Mouse (Mus musculus) heart, embryonic 11.5 days (tissue): ENCODE measurements at regions not wholly inside any gene's neighbourhood (a gene's known extent, or its start where the extent isn't known, plus 50 kb on each side); places are given as distances from the start of the nearest gene placed in this dataset.
"Not testable (repeated sequence)": the region's sequence is repeated elsewhere in the genome, so short reads cannot be mapped to it uniquely, and the experiment has no call there.

Experiments used
- ATAC-seq: fragments of 200-750 bp; cut with Nextera tagmentation; replicated peaks from 2 replicates; pipeline ENCODE4 v1.8.0; 2017; ENCODE audit warnings: moderate library complexity; ENCODE audit not compliant: insufficient number of reproducible peaks, low FRiP score, low TSS enrichment
- H3K27ac ChIP-seq: fragments of 300-500 bp; sonication (generic); 2 replicates; pipeline ENCODE4 v1.5.1; 2014; ENCODE audit warnings: mild to moderate bottlenecking, low read depth, low read length
- H3K27me3 ChIP-seq: fragments of 300-500 bp; sonication (generic); 2 replicates; pipeline ENCODE4 v1.6.1; 2014; ENCODE audit warnings: mild to moderate bottlenecking, low read length, mixed read lengths; ENCODE audit not compliant: control insufficient read depth, insufficient read depth
- H3K36me3 ChIP-seq: fragments of 300-500 bp; sonication (generic); 2 replicates; pipeline ENCODE4 v1.6.1; 2014; ENCODE audit warnings: mild to moderate bottlenecking, low read length, moderate library complexity, mixed read lengths; ENCODE audit not compliant: control insufficient read depth, insufficient read depth
- H3K4me1 ChIP-seq: fragments of 300-500 bp; sonication (generic); 2 replicates; pipeline ENCODE4 v1.6.1; 2014; ENCODE audit warnings: low read length; ENCODE audit not compliant: control insufficient read depth, insufficient read depth
- H3K4me2 ChIP-seq: fragments of 300-500 bp; sonication (generic); 2 replicates; pipeline ENCODE4 v1.6.1; 2014; ENCODE audit warnings: mild to moderate bottlenecking, moderate library complexity
- H3K4me3 ChIP-seq: fragments of 300-500 bp; sonication (generic); 2 replicates; pipeline ENCODE4 v1.5.1; 2014; ENCODE audit warnings: low read depth, low read length
- H3K9ac ChIP-seq: fragments of 300-500 bp; sonication (generic); 2 replicates; pipeline ENCODE4 v1.6.1; 2014; ENCODE audit warnings: mild to moderate bottlenecking, low read depth, low read length, moderate library complexity
- H3K9me3 ChIP-seq: fragments of 300-500 bp; sonication (generic); replicated peaks from 2 replicates; pipeline ENCODE4 v1.6.1; 2016; ENCODE audit warnings: low read length; ENCODE audit not compliant: control insufficient read depth
- WGBS: fragments of 180-500 bp; shearing (Covaris S2); extraction: QIAGEN DNeasy Blood & Tissue Kit; methylation state at CpG from one replicate; pipeline ENCODE4 v1.1.7; 2014; ENCODE audit not compliant: insufficient replicate concordance; 5-methylcytosine and 5-hydroxymethylcytosine counted together

DNA sequence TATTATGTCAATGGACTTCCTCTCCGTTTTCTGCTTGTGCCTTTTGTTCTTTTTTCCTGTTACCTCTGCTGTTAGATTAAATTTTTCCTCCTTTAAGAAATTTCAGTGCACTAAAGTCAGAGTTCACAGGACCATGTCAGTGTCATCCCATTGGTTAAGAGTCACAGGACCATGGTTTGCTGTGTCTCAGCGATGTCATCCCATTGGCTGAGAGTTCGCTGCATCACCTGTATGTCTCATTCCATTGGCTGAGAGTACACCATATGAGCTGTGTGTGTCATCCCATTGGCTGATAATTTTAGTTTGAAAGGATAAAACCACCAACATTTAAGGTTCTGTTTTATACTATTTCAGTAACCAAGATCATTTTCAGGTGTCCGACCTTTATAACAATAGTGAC is 50.7 kb upstream of the Jade1 start:
- 89% methylated on average over 4 of the region's 4 CpGs for whole genome bisulfite sequencing
- H3K9me3 ChIP-seq = no peaks in the 10 kb centered on the region
- no peaks in the 10 kb centered on the region for H3K27me3 ChIP-seq
- no peaks in the 10 kb centered on the region for H3K36me3 ChIP-seq
- ATAC-seq = no peak
- H3K4me2 ChIP-seq = no peak overlapping the region
- no peak overlapping the region for H3K9ac ChIP-seq
- H3K4me3 ChIP-seq = no peak overlapping the region
- H3K4me1 ChIP-seq = no peaks in the 10 kb centered on the region
- H3K27ac ChIP-seq = no peak overlapping the region

- ATAC-seq = no peak
- no peak overlapping the region for H3K9ac ChIP-seq
- H3K36me3 ChIP-seq = no peaks in the 10 kb centered on the region
- 82% methylated on average over 3 of the region's 3 CpGs for WGBS
- no peaks in the 10 kb centered on the region for H3K4me1 ChIP-seq
- no peak overlapping the region for H3K27ac ChIP-seq
- no peak overlapping the region for H3K4me2 ChIP-seq
- no peak overlapping the region for H3K4me3 ChIP-seq
- no peaks in the 10 kb centered on the region for H3K27me3 ChIP-seq
- H3K9me3 ChIP-seq = no peaks in the 10 kb centered on the region
These were observed 53.4 kb upstream of the Jade1 start for GRCm38 (mm10) chr3:41502161-41502560.

DNA sequence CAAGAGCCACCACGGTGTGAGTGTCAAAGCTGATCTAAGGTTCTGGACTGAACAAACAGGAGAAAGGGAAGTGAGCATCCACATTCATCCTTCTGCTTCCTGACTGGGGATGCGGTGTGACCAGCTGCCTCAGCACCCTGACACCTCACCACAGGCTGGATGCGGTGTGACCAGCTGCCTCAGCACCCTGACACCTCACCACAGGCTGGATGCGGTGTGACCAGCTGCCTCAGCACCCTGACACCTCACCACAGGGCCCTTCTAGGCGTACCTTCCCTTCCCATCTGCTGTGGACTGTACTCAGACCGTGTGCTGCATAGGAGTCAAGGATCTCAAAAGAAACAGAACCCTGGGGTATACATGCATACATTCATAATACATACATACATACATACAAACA is 53.9 kb upstream of the Jade1 start:
- H3K9ac ChIP-seq, H3K4me1 ChIP-seq, H3K36me3 ChIP-seq, H3K9me3 ChIP-seq, H3K4me2 ChIP-seq, ATAC-seq, H3K4me3 ChIP-seq, H3K27ac ChIP-seq, H3K27me3 ChIP-seq: not testable (repeated sequence)
- WGBS = 57% methylated on average over 6 of the region's 6 CpGs

DNA sequence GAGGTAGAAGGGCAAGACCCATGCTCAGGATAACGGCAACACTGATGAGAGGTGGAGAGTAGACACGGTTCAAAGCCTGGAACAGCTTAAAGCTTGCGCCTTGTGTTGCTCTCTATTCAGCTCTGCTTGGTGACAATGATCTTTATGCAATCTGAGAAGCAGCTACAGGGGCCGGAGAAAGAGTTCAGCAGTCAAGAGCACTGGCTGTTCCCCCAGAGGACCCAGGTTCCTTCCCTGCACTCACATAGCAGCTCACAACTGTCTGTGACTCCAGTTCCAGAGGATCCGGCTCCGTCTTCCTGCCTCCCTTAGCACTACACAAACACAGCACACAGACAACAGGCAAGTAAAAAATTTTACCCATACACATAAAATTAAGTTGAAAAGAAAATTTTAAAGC is 54.4 kb upstream of the Jade1 start:
- WGBS = 74% methylated on average over 6 of the region's 6 CpGs
- Histone ChIP-seq H3K36me3 (no peaks in the 10 kb centered on the region), H3K4me3 (no peak overlapping the region), H3K4me1 (no peaks in the 10 kb centered on the region), H3K4me2 (no peak overlapping the region), H3K27ac (no peak overlapping the region), H3K9me3 (no peaks in the 10 kb centered on the region), H3K9ac (no peak overlapping the region), H3K27me3 (no peaks in the 10 kb centered on the region)
- no peak for ATAC-seq

- 74% methylated on average over 2 of the region's 2 CpGs for WGBS
- no peak overlapping the region for H3K27ac ChIP-seq
- no peak overlapping the region for H3K9ac ChIP-seq
- H3K4me1 ChIP-seq = no peaks in the 10 kb centered on the region
- no peaks in the 10 kb centered on the region for H3K36me3 ChIP-seq
- no peak for ATAC-seq
- no peak overlapping the region for H3K4me3 ChIP-seq
- H3K9me3 ChIP-seq = no peaks in the 10 kb centered on the region
- no peaks in the 10 kb centered on the region for H3K27me3 ChIP-seq
- H3K4me2 ChIP-seq = no peak overlapping the region
These were observed 55.9 kb upstream of the Jade1 start for GRCm38 (mm10) chr3:41499680-41500079.

- H3K4me2 ChIP-seq = no peak overlapping the region
- no peaks in the 10 kb centered on the region for H3K9me3 ChIP-seq
- ATAC-seq = no peak
- no peak overlapping the region for H3K4me3 ChIP-seq
- H3K36me3 ChIP-seq = no peaks in the 10 kb centered on the region
- 79% methylated on average over 7 of the region's 7 CpGs for WGBS
- no peaks in the 10 kb centered on the region for H3K27me3 ChIP-seq
- H3K9ac ChIP-seq = no peak overlapping the region
- H3K27ac ChIP-seq = no peak overlapping the region
- H3K4me1 ChIP-seq = no peaks in the 10 kb centered on the region
These were observed 56.7 kb upstream of the Jade1 start for GRCm38 (mm10) chr3:41498791-41499190.

DNA sequence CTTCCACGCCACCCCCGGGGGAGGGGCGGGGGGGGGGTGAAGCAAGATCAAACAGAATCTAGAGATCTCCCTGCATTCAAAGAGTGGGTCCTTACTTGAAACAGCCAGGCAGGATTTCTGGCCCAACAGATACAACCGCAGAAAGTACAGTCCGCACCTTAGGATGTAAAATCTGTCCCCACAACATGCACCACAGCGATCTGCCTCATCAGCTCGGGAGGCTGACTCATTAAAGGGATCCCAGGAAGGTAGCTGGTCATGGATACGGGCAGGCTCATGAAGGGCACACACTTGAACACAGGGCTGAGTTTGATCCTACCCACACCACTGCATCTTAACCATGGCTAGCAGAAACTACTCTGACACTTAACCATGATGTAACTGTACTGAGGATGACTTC is 57.8 kb upstream of the Jade1 start:
- Histone ChIP-seq H3K27ac (no peak overlapping the region), H3K4me2 (peak overlapping the region; percentile 43)

DNA sequence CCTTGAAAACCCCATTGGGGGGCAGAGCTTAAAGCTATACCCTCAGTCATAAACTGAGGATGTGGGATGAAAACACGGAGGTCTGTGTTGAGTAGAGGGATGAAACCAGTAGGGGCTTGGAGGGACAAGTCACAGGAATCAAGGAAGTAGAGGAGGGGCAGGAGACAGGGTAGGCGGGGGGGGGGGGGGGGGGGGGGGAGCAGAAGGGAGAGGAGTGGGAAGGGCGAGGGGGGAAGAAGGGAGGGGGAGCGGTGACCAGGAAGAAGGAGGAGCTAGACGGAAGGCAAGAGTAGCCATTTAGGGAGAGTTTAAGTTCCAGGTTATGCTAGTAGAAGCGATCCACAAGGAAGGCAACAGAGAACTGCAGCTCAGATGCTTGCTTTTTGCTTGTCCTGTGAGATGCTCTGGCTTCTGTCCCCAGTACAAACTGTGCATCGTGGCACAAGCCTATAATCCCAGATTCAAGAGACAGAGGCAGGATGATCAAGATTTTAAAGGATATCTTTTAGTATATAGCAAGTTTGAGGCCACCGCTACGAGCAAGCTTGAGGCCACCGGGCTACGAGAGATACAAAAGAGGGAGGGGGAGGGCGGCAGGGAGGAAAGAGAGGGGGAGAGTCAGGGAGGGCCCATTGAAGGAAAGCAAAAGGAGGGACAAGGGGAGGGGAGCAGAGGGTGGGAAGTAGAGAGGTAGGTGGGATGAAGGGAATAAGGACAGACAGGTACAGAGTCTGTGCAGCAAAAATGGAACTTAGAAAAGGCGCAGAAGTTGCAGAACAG is 58.4 kb upstream of the Jade1 start:
- no peaks in the 10 kb centered on the region for H3K9me3 ChIP-seq
- no peak for ATAC-seq
- no peak overlapping the region for H3K9ac ChIP-seq
- 38% methylated on average over 12 of the region's 13 CpGs for WGBS
- H3K27me3 ChIP-seq = no peaks in the 10 kb centered on the region
- H3K4me3 ChIP-seq = no peak overlapping the region
- no peaks in the 10 kb centered on the region for H3K36me3 ChIP-seq
- H3K27ac ChIP-seq = no peak overlapping the region
- no peaks in the 10 kb centered on the region for H3K4me1 ChIP-seq
- peak overlapping the region; percentile 43 for H3K4me2 ChIP-seq

More for the DNA sequence above, 57.8 kb upstream of the Jade1 start:
- no peak for ATAC-seq
- Histone ChIP-seq H3K27me3 (no peaks in the 10 kb centered on the region), H3K9ac (no peak overlapping the region), H3K9me3 (no peaks in the 10 kb centered on the region), H3K36me3 (no peaks in the 10 kb centered on the region), H3K4me1 (no peaks in the 10 kb centered on the region), H3K4me3 (no peak overlapping the region)
- WGBS = 54% methylated on average over 8 of the region's 8 CpGs

DNA sequence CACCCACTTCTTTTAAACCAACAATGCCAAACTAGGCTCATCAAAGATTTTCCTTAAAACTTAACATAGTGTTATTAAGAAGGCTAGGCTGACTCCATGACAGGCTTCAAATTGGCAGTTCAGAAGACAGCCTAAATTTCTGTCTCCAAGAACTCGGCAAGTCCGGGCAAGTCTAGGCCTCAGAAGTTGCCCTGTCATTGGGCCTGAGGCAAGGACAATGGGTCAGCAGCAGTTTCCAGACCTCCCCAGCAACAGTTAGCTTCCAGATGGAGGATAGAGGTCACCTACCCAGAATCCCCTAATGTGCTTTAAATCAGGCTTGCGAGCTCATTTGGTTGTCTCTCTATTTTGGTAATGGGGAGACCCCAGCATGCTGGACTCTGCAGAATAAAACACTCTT is 59.6 kb upstream of the Jade1 start:
- Histone ChIP-seq H3K4me2 (no peak overlapping the region), H3K4me3 (no peak overlapping the region), H3K9me3 (no peaks in the 10 kb centered on the region), H3K9ac (no peak overlapping the region), H3K27me3 (no peaks in the 10 kb centered on the region), H3K36me3 (no peaks in the 10 kb centered on the region), H3K4me1 (no peaks in the 10 kb centered on the region), H3K27ac (no peak overlapping the region)
- 93% methylated on average over 3 of the region's 3 CpGs for WGBS
- ATAC-seq = no peak
